Mouse (Mus musculus): Measurements from ENCODE around the gene Tmem196. TPM values are rescaled to one million over a fixed set of nuclear protein-coding genes. Genes with fewer than 3 reads are reported as not detected.
"Not testable (repeated sequence)": the region's sequence is repeated elsewhere in the genome, so short reads cannot be mapped to it uniquely, and the experiment has no call there.

Gene Tmem196
- polyA plus RNA-seq, 1 experiment from 2014 or later, result 1.6 TPM

DNA sequence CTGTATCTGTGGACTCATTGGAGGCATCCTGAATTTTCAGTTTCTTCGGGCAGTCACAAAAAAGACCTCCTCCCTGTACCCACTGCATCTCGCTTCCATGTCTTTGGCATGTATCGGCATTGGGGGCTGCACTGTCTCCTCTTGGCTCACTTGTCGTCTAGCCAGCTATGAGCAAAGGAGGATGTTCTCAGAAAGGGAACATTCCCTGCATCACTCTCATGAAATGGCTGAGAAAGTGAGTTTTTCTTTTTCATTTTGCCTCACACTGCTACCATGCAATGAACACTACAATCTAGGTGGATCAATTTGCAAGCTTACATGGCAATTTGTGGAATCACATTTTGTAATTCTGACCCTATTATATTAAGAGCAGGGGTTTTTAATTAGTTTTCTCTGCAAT is 69.1 kb downstream of the Tmem196 start:
- H3K27me3 ChIP-seq (ENCODE audit: control insufficient read depth, insufficient read depth, low read length), result no peaks in the 10 kb centered on the region
- no peak overlapping the region for H3K4me2 ChIP-seq (ENCODE audit: low read depth, low read length)
- no peaks in the 10 kb centered on the region for H3K36me3 ChIP-seq (ENCODE audit: control insufficient read depth, insufficient read depth, low read length)
- ATAC-seq (ENCODE audit: insufficient read depth, low FRiP score), result no peak
- H3K4me3 ChIP-seq (replicated peaks; ENCODE audit: low read length), result no peak overlapping the region
- no peak overlapping the region for H3K27ac ChIP-seq (ENCODE audit: low read length)
- no peak overlapping the region for H3K9ac ChIP-seq (ENCODE audit: low read length)
- WGBS, result 71% methylated on average over 4 of the region's 4 CpGs
- H3K4me1 ChIP-seq (ENCODE audit: control insufficient read depth, insufficient read depth, low read length), result no peaks in the 10 kb centered on the region
- H3K9me3 ChIP-seq (replicated peaks; ENCODE audit: control insufficient read depth, low read length), result no peaks in the 10 kb centered on the region

GRCm38 (mm10) chr12:120015201-120015600 is 69.6 kb downstream of the Tmem196 start:
- Histone ChIP-seq H3K27me3 (ENCODE audit: control insufficient read depth, insufficient read depth, low read length) (no peaks in the 10 kb centered on the region), H3K27ac (ENCODE audit: low read length) (no peak overlapping the region), H3K9ac (ENCODE audit: low read length) (no peak overlapping the region), H3K4me3 (replicated peaks; ENCODE audit: low read length) (no peak overlapping the region), H3K9me3 (replicated peaks; ENCODE audit: control insufficient read depth, low read length) (no peaks in the 10 kb centered on the region), H3K4me2 (ENCODE audit: low read depth, low read length) (no peak overlapping the region), H3K4me1 (ENCODE audit: control insufficient read depth, insufficient read depth, low read length) (no peaks in the 10 kb centered on the region), H3K36me3 (ENCODE audit: control insufficient read depth, insufficient read depth, low read length) (no peaks in the 10 kb centered on the region)
- WGBS, result 66% methylated on average over 1 of the region's 1 CpGs
- ATAC-seq (ENCODE audit: insufficient read depth, low FRiP score), result no peak

DNA sequence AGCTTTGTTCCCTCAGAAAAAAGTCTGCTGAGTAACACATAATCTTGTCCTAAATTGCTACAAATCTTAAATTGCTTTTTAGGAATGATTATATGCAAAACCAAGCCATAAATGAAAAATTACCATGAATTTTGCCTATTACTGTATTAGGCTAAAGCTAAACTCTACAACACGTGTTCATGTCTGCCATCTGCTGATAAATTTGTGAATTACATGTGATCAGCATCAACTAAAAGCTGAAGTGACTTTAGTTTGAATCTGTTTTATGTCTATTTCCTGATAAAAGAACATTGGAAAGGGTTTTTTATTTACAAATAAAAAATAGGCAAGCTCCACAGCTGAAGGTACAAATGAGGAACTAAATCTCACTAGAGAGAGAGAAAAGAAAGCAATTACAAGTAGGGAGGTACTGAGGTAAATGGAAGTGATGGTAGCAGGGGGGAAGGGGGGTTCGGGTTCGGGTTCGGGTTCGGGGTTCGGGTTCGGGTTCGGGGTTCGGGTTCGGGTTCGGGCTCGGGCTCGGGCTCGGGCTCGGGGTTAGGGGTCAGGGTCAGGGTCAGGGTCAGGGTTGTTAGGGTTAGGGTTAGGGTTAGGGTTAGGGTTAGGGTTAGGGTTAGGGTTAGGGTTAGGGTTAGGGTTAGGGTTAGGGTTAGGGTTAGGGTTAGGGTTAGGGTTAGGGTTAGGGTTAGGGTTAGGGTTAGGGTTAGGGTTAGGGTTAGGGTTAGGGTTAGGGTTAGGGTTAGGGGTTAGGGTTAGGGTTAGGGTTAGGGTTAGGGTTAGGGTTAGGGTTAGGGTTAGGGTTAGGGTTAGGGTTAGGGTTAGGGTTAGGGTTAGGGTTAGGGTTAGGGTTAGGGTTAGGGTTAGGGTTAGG is 82.7 kb downstream of the Tmem196 start:
- not testable (repeated sequence) for H3K27ac ChIP-seq (ENCODE audit: low read length)

More for the DNA sequence above, 82.7 kb downstream of the Tmem196 start:
- not testable (repeated sequence) for H3K36me3 ChIP-seq (ENCODE audit: control insufficient read depth, insufficient read depth, low read length); H3K27me3 ChIP-seq (ENCODE audit: control insufficient read depth, insufficient read depth, low read length); H3K4me1 ChIP-seq (ENCODE audit: control insufficient read depth, insufficient read depth, low read length); H3K9ac ChIP-seq (ENCODE audit: low read length); H3K4me3 ChIP-seq (replicated peaks; ENCODE audit: low read length); H3K9me3 ChIP-seq (replicated peaks; ENCODE audit: control insufficient read depth, low read length); H3K4me2 ChIP-seq (ENCODE audit: low read depth, low read length); ATAC-seq (ENCODE audit: insufficient read depth, low FRiP score)
- 81% methylated on average over 15 of the region's 15 CpGs for WGBS
